Mouse (Mus musculus): ENCODE results near the gene Tex9.

Tex9 gene

DNA sequence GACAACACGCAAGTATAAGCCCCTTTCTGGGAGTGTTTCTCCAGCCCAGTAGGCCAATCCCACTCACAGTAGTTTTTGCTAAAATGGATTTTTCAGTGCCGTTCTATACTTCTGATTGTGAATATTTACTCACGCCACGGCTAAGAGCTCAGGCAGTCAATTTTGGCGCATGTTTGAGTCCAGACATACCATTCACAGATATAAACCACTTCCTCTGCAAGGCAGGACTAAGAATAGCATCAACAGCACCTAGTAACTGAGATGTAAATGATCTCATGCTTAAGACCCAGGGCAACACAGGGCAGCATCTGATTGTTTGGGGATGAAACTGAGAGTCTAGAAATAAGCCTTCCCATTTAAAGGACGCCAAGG lies at the start of gene Tex9:
Gene Tex9 (minus strand): TSS at position 19 of the 372 bp plus-strand sequence.
- no peak for DNase-seq (ENCODE audit: low spot score)

DNA sequence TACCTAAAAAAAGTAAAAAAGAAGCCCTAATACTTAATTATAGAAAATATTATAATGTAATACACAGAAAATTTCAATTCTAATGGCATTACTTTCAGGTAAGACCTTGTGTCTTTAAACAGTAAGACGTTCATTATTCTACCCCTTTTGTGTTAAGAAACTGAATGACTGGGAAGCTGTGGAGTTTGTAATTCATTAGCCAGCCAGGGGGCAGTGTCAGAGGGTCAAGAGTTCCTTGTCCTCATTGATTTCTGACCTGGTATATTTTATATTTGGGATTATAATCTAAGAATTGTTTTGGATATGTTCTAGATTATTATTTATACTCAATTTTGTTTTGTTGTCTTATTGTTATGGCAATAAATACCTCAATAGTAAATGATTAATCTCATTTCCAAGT lies 45.1 kb upstream of the Tex9 start:
- DNase-seq (ENCODE audit: low spot score): peak; percentile 13

DNA sequence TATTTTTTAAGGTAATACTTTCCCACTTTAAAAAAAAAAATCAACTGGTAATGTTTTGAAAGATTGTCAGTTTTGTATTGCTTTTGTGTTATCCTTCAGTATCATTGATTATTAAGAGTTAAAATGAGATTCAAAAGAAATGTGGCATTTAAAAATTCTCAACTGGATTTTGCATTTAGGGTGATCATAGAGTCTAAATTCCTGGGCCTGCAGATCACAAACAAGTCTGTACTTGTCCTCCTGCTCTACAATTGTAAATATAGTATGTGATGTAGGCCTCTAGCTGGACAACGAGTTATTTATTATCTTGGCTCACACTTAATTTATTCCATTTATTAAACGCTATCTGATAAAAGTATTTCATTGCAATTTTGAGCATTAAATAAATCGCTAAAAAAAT lies 43.4 kb upstream of the Tex9 start:
- no peak for DNase-seq (ENCODE audit: low spot score)

DNA sequence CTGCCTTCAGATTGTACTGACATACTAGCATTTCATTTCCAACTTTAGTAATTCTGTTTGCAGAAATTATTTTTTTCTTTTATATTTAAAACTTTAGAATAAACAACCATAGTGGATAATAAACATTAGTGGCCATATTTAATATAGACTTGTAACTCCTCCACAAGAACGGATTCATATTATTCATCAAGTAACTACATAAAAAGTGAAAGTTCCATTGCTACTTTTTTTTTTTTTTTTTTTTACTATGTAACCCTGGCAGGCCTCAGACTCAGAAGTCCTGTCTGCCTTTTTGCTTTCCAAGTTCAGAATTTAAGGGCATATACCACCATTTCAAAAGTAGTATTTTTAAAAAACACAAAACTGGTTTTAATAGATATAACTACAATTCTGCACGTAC lies 43.0 kb upstream of the Tex9 start:
- no peak for DNase-seq (ENCODE audit: low spot score)

DNA sequence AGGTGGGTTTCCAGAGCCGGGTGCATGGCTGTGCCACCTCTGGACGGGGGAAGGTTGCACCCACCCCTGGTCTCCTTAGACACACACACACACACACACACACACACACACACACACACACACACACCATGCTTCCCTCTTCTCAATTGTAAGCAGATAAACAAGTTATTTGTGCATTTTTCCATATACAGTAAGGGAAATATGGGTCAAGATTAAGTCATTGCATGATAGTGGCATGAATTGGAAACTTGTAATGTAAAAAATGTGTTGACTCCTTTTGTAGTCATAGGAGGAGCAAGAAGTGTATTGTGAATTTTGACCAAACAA lies 41.0 kb upstream of the Tex9 start:
- DNase-seq (ENCODE audit: low spot score): no peak

DNA sequence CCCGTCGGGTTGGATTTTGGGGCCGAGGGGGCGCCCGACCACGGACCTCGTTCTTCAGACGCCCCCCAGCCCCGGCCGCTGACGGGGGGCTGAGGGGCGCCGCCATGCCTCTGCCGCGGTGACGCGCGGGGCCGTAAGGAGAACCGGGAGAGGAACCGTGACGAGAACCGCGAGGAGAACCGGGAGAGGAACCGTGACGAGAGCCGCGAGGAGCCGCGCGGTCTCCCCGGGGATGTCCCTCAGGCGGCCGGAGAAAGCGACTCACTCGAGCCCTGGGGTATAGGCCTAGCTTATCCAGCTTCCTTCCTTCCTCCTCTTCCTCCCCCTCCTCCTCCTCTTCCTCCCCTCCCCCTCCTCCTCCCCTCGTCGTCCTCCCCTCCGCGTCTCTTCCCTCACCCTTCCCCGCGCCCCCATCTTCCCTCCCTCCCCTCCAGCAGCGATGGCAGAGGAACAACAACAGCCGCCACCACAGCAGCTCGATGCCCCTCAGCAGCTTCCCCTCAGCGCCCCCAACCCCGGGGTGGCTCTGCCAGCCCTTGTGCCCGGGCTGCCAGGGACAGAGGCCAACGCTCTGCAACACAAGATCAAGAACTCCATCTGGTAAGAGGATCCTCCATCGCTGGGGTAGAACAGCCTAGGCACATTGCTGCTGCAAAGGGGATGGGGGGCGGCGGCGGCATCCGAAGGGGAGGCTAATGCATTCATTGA lies 40.5 kb upstream of the Tex9 start:
- DNase-seq (ENCODE audit: low spot score): peak; percentile 82

DNA sequence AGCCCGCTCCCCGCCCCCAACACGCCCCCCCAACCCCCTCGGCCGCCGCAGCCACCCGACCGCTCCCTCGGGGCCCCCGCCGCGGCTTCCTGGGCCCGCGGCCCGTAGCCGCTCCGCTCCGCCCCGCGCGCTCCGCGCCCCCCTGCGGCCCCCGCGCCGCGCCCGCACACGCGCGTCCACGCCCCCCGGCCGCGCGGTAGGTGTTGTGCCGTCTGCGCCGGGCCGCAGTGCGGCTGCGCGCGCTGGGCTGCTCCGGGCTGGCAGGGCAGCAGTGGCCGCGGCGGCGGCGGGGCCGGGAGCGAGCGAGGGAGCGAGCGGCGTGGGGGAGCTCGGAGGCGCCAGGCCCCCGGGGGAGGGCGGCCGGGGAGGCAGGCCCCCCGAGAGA lies 40.0 kb upstream of the Tex9 start, which contains the start of gene Rfx7:
Gene Rfx7 (plus strand): TSS at position 245 of the 385 bp plus-strand sequence.
- DNase-seq (ENCODE audit: low spot score): peak; percentile 75

DNA sequence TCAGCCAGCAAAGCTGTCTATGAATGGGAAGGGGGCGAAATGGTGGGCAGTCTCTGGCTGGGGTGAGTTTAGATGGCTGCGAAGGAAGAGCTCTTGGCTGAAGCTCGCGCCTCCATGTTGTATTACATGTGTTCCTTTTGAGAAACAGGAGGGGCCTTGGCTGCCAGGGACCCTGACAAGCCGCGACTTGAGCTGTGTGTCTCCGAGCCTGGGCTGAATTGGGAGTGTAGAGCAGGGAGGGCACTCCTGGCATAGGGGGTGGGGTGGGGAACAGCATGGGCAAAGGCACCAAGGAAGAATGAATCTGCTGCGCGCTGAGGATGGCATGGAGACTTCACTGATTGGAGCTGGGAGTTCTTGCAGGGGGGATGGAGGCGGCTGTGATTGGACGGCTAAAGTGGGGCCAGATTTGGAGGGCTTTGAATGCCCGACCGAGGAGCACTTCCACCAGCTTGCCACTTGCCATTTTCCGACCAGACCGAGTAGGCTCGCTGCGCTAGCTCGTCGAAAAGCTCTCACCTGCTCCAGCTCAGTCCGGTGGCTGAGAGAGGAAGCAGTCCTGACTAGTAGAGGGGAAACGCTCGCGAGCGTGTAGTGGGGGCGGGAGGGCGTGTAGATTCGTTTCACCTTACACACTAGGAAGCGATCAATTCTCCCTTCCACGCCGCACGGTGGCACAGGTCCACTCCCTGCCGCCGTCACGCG lies 39.4 kb upstream of the Tex9 start:
- peak; percentile 94 for DNase-seq (ENCODE audit: low spot score)

DNA sequence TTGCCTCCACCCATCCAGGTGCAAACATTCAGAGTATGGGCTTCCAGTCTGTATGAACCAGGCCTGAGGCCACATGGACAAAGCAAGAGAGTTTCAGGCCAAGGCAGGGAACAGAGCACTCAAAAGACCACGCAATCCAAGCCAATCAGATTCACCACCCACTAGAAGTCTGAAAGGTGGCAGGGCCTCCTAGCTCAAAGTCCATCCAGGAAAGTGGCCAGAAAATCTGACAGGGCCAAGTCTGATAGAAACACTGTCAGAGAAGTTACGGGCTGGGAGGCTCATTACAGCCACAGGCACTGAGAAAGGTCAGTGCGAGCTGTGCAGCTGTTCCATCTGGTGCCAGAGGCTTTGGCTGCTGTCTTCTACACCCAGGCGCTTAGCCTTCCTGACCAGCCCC lies 38.8 kb upstream of the Tex9 start:
- DNase-seq (ENCODE audit: low spot score): peak; percentile 59

DNA sequence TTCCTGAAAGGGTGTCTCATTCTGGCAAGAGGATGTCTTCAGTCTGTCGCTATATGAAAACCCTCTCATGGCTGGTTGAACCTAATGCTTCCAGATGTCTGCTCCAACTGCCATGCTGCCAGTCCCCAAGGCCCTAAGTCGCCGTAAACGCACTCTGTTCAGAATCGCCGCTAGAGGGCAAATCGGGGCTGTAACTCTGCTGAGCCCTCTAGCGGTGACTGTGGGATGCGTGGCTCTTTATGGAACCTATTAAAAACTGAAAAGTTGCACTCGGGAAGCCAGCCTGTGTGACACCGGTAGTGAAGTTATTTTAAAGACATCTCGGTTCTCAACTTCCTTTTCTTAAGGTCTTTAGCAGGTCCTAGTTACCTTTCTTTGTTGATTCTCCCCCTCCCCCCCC lies 38.2 kb upstream of the Tex9 start:
- peak; percentile 99 for DNase-seq (ENCODE audit: low spot score)

DNA sequence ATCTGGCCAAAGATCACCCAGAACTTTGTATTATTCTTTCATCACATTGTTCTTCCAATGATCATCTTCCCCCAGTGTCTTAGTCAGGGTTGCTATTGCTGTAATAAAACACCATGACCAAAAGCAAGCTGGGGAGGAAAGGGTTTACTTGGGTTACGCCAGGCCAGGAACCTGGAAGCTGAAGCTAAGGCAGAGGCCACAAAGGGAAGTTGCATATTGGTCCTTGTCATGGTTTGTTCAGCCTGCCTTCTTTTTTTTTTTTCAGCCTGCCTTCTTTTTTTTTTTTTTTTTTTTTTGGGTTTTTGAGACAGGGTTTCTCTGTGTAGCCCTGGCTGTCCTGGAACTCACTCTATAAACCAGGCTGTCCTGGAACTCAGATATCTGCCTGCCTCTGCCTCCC lies 34.1 kb upstream of the Tex9 start:
- DNase-seq (ENCODE audit: low spot score): no peak

DNA sequence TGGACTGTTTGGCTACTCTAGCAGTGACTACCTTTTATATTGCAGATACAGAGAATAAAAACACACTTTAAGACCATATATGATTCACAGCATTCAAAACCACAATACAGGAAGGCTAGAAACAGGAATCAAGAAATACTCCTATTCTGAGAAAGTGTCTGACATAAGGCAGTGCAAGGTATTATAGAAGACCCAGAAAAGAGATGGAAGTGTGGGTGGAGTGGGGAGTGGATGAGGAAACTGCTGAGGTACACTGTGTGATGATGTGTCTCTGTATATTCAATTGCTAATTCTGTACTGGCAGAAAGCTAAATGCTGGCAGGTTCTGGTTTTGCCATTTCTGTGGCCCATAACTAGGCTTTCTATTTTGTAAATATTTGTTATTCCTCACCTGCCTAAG lies 28.8 kb upstream of the Tex9 start:
- no peak for DNase-seq (ENCODE audit: low spot score)

DNA sequence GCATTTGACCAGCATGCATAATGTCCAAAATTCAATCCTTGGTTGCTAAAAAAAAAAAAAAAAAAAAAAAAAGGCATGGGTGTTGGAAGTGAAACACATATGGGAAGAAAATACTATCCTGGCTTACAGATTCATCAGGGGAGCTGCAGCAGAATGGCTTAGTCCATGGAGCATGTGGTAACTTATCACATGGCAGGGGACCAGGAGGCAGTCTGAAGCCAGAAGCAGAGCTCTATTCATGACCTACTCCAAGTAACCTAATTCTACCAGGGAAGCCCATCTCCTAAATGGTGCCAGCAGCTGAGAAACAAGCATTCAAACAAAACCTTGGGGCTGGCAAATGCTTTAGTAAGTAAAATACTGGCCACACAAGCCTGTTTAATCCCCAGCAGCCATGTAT lies 27.2 kb upstream of the Tex9 start:
- DNase-seq (ENCODE audit: low spot score): no peak

DNA sequence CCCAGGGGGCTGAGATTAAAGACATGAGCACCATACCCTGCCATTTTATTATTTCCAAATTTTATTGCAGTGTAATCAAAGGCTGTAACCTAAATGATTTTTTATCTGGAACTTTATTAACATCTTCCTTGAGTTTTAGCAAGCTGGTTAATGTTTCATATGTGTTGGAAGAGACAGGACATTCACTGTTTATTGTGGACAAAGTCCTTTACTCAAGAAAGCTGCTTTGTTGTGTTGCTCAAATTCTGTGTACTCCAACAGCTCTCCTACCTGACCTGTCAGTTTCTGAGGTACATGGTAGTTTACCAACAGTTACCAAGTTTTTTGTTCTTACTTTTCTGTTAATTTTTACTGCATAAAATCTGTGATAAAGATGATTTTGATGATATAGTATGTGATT lies 23.4 kb upstream of the Tex9 start:
- DNase-seq (ENCODE audit: low spot score): no peak

DNA sequence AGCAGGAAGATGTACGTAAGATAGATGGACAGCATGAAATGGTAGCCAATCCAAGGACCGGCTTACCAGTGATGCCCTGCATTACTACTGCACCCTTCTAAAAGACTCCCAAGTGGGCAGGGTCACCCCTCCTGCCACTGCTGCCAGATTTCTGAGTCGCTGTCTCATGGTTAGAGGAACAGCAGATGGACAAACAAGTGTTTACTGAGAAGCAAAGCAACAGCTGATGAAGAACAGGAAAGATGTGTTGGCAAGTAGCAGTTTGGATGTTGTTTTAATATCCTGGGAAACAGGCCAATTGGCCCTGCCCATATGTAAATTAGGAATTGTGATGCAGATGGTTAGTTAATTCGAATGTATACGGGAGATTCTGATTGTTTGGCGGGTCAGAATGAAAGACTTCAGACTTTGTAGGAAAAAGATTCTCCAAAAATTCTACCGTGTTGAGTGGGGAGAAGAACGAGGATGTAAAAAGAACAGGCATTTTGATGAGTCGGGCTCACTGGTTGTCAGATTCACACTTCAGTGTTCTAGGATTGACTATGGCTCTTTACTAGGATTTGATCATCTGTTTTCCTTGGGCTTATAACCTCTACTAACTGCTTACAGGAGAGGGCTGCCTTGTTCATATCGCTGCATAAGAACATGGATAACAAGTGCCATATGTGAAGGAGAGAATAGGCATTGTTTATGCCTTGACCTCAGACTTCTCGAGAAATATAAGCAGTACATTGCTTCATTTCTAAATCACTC lies 20.4 kb upstream of the Tex9 start:
- no peak for DNase-seq (ENCODE audit: low spot score)

DNA sequence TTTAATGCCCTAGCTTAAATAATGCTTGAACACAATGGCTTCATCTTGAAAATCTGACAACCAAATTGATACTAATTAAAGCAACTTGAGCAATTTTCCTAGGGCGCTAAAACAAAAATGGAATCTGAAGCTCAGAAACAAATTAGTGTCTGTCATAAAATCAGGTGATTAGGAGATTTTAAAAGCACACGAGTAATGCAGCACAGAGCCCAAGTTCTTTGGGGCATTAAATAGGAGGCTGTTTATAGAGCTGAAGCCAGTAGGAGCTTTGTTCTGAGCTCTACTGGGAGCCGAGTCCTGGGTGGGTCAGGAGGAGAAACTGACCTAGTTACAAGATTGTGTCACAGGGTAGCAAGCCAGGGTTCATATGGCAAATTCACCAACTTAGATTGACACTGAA lies 5.2 kb upstream of the Tex9 start:
- DNase-seq (ENCODE audit: low spot score): no peak

DNA sequence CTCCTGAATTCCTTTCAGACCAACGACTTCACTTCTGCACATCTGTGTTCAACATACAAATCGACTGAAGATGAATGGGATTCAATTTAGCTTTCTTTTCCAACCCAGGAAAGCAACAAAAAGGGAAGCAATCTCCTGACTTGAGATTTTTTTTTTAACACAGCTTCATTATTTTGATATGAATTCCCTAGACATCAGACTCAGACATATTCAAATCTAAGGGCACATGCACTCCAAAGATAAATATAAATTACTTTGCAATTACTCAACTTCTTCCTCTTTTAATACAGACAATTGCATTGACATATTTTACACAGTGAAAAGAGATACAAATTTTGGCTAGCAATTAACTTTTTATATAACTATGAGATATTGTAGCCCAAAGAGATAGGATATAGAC lies 4.7 kb upstream of the Tex9 start:
- no peak for DNase-seq (ENCODE audit: low spot score)

DNA sequence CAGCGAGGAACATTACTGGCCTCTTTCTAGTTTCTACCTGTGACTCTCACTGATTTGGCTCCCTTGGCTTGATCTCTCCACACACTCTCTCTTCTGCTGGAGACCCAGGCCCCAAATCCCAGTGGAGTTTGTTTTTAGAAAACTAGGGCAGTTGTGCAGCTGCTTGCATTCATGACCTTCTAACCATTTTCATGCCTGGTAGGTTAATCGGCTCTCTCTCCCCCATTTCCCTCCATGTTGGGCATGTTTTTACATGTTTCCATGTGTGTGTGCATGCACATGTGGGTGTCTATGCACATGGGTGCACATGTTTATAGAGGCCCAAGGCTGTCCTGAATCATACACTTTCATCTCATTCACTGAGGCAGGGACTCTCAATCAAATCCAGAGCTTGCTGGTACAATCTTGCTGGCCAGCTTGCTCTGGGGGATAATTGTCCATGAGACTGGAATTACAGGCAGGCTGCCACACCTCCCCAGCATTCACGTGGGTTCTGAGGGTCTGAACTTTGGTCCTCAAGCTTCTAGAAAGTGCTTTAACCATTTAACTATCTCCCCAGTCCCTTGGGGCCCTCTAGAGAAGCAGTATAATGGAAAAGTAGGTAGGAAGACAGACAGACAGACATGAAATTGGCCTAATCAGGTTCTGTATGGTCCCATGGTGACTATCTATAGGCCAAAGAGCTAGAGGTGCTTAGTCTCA lies 2.1 kb upstream of the Tex9 start:
- DNase-seq (ENCODE audit: low spot score): no peak

DNA sequence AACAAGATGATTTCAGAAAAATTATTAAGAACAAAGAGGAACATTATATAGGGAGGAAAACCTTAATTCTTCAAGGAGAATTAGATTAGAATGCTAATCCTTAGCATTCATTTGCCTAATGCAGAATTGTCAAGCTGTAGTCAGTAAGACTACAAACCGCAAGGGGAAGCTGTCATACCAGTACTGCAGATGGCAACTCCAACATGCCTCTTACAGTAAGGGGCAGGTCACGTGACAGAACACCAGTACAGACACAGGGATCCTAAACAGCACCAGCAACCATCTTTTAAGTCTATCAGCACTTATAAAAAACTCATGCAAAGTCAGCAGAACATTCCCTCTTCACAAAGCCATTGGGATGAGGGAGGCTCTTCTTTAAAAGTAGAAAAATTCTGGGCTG lies 1.5 kb upstream of the Tex9 start:
- no peak for DNase-seq (ENCODE audit: low spot score)

DNA sequence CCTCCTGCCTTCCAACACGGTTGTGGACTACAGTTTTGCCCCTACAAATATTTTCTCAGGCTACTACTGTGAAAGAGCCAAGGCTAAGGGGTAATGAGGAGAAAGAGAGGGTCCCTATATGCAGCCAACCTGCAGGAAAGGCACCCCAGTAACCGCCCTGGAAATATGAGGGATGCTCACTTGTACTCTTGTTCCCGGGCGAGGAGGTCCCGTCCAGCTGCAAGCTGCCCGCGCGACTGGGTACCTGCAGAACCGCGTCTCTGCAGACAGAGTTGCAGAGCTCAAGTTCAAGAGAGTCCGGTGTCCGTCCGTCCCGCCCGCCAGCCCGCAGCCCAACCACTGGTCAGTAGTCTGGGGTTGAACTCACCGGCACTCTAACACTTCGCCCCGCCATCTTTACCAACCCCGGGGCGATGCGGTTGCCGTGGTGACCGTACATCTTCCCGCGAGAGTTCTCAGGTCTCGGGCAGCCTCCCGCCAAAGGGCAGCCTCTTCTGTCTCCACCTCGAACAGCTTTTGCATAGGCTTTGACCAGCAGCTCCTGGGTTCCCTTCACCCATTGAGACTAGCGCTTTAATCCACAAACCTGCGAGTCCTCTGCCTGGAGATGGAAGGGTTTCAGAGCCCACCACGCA lies 336 bp downstream of the Tex9 start:
- peak; percentile 96 for DNase-seq (ENCODE audit: low spot score)

DNA sequence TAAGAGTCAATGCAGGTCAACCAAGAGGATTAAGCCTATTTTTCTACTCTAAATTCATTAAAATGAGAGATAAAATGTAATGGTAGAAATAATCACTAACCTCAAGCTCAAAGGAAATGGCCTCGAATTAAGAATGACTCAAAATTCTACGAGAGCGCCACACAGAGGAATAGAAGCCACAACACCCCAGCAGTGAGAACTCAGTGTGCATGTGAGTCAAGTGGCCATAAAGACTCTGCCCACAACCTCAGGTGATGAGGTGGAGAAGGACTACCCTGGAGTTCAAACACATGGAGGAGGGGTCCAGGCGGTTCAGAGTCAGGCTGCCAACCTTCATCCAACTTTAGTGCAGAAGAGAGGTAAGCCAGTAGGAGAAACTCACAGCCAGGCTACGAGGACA lies 2.9 kb downstream of the Tex9 start:
- DNase-seq (ENCODE audit: low spot score): no peak

DNA sequence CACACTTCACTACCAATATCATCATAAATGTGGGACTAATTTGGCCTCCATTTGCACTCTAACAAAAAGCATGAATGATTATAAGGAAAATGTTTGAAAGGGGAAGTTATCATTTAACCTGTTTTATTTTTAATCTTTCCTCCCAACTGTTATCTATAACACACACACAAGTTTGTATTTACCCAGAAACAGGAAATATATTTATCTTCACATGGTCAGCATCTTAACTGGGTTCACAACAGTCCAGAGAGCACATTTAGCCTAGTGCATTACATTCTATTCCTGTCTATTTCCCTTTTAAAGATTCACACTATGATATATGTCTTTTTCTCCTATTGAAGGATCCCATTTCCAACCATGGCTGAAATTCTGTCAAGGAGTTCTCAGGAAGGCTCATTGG lies 3.5 kb downstream of the Tex9 start:
- DNase-seq (ENCODE audit: low spot score): no peak
